Mouse (Mus musculus) layer of hippocampus, adult 11-12 months (tissue): ENCODE results near the gene Ncoa1.

Experiments used
- DNase-seq: peaks from one replicate; pipeline ENCODE4 v3.0.0; 2022; ENCODE audit warnings: low spot score

Ncoa1 gene

GRCm38 (mm10) chr12:4211174-4211573 is 265.8 kb downstream of the Ncoa1 start:
- DNase-seq: no peak

GRCm38 (mm10) chr12:4209196-4209595 is 267.8 kb downstream of the Ncoa1 start:
- DNase-seq: no peak

GRCm38 (mm10) chr12:4208405-4209133 is 268.4 kb downstream of the Ncoa1 start:
- DNase-seq: peak; percentile 80

- no peak for DNase-seq
Observed at GRCm38 (mm10) chr12:4206106-4206505, 270.9 kb downstream of the Ncoa1 start.

- DNase-seq: no peak
Observed at GRCm38 (mm10) chr12:4202206-4202605, 274.8 kb downstream of the Ncoa1 start.

GRCm38 (mm10) chr12:4201454-4202200 is 275.4 kb downstream of the Ncoa1 start:
- DNase-seq: peak; percentile 55

GRCm38 (mm10) chr12:4199271-4199670 is 277.7 kb downstream of the Ncoa1 start:
- DNase-seq: no peak

GRCm38 (mm10) chr12:4198702-4199101 is 278.3 kb downstream of the Ncoa1 start:
- no peak for DNase-seq
